Mouse (Mus musculus) erythroblast, embryonic 14.5 days (primary cell): ENCODE results near the gene Cpxm2.

Experiments used
- GATA1 ChIP-seq: IDR thresholded peaks from 2 replicates; pipeline ENCODE4 v1.6.1; 2012; ENCODE audit warnings: low read length, inconsistent platforms, mixed read lengths
- TAL1 ChIP-seq: IDR thresholded peaks from 3 replicates; pipeline ENCODE4 v1.6.1; 2012; ENCODE audit warnings: low read length, inconsistent platforms, mixed read lengths

DNA sequence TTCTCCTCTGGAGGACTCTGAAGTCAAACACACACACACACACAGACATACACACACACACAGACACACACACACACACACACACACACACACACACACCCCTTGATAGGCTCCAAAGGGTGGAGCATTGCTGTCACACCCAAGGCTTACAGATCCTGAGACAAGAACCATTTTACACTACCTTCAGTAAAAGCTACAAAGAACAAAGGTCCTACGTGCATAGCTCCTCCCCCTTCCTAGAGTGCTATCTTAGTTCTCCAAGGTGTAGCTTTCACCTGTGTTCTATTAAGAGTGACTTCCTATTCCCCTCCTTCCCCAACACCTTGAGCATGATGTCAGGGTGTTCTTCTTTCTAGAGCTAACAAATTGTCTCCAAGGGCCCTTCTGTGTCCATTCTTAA is 78.7 kb downstream of the Cpxm2 start:
- TF ChIP-seq TAL1 (no peak), GATA1 (no peak)
